Mouse (Mus musculus): ENCODE results near the gene Plek.
"Not testable (repeated sequence)": the region's sequence is repeated elsewhere in the genome, so short reads cannot be mapped to it uniquely, and the experiment has no call there.

DNA sequence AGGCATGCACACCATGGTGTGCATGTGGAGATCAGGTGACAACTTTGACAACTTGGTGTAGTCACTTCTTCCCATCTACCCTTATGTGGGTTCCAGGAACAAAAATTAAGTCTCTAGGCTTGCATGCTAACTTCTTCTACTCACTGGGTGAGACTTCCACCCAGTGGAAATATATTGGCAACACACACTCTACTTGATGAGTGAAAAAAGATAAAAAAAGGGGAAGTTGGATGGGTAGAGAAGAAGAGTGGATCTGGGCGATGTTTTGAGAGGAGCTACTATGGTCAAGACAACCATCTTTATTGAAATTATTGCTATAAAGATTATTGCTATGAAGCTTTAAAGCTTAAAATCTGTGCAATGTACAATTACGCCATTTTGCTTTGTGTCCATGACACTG, 17.2 kb upstream of the Plek start:
- not testable (repeated sequence) for TF ChIP-seq CTCF, EP300 (IDR thresholded peaks at IDR 0.05)

Data from lung, postnatal 0 days (tissue).